Mouse (Mus musculus): ENCODE results near the gene Ctdspl. TPM values are rescaled to one million over a fixed set of nuclear protein-coding genes. Genes with fewer than 3 reads are reported as not detected.

The Ctdspl gene
- polyA plus RNA-seq, 1 experiment from 2014 or later, result 8.8 TPM

DNA sequence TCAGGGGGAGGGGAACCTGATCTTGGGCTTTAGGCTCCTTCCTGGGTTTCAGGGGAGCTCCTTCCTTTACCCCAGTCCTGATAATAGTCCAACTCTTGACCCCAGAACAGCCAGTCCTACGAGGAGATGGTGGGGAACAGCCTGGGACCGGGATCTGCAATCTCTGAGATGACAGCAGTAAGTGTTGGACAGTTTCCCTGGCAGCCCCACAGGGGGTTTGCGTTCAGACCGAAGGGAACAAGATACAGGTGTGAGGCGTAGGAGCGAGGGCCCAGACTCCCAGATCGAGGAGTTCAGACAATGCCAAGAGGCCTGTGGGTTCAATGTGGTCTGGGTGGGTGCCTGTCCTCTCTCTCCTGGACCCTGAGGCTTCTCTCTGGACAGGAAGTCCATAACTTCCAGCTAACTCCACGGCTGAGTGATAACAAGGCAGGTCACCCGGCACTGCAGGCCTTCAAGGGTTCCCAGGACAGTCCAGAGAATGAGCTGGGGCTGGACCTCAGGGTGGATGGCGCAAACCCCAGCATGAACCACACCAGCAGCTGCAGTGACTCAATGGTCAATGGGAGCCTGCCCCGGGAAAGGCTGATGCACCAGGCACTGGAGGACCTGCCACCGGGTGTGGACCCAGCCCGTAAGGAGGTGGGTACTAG is 144.0 kb downstream of the Ctdspl start:
- no peak overlapping the region for H3K27ac ChIP-seq (ENCODE audit: low read length)
- no peaks in the 10 kb centered on the region for H3K36me3 ChIP-seq (ENCODE audit: control insufficient read depth, insufficient read depth)
- no peak overlapping the region for H3K9ac ChIP-seq (replicated peaks; ENCODE audit: low read depth, low read length)
- H3K27me3 ChIP-seq (replicated peaks; ENCODE audit: control insufficient read depth, insufficient read depth, low read length), result no peaks in the 10 kb centered on the region
- no peak overlapping the region for H3K4me3 ChIP-seq (replicated peaks; ENCODE audit: low read length)
- H3K4me1 ChIP-seq (replicated peaks; ENCODE audit: control insufficient read depth, insufficient read depth, low read length), result no peaks in the 10 kb centered on the region
- no peaks in the 10 kb centered on the region for H3K9me3 ChIP-seq (ENCODE audit: control insufficient read depth, low read length)
- no peak overlapping the region for H3K4me2 ChIP-seq (ENCODE audit: low read length)
- WGBS, result 86% methylated on average over 13 of the region's 13 CpGs
- no peak for ATAC-seq

DNA sequence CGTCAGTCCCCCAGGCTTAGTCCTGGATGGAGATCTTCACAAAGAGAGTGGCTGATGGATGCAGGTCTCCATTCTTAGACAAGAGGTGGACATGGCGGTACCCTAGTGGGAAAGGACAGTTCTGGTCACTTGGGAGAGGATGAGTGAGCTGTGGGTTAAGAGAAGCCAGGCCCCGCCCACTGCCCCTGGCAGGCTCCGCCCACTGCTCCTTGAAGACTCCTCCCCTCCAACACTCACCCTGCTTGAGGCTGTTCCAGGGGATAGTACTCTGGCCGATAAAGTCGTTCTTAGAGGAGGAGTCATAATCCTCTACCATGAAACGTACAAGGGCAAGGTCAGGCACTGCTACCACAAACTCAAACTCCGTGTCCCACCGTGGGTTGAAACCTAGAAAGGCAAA is 145.5 kb downstream of the Ctdspl start:
- no peak overlapping the region for H3K9ac ChIP-seq (replicated peaks; ENCODE audit: low read depth, low read length)
- no peaks in the 10 kb centered on the region for H3K27me3 ChIP-seq (replicated peaks; ENCODE audit: control insufficient read depth, insufficient read depth, low read length)
- ATAC-seq, result no peak
- H3K9me3 ChIP-seq (ENCODE audit: control insufficient read depth, low read length), result no peaks in the 10 kb centered on the region
- H3K4me3 ChIP-seq (replicated peaks; ENCODE audit: low read length), result no peak overlapping the region
- WGBS, result 84% methylated on average over 9 of the region's 9 CpGs
- H3K27ac ChIP-seq (ENCODE audit: low read length), result no peak overlapping the region
- no peak overlapping the region for H3K4me2 ChIP-seq (ENCODE audit: low read length)
- no peaks in the 10 kb centered on the region for H3K36me3 ChIP-seq (ENCODE audit: control insufficient read depth, insufficient read depth)
- H3K4me1 ChIP-seq (replicated peaks; ENCODE audit: control insufficient read depth, insufficient read depth, low read length), result no peaks in the 10 kb centered on the region

DNA sequence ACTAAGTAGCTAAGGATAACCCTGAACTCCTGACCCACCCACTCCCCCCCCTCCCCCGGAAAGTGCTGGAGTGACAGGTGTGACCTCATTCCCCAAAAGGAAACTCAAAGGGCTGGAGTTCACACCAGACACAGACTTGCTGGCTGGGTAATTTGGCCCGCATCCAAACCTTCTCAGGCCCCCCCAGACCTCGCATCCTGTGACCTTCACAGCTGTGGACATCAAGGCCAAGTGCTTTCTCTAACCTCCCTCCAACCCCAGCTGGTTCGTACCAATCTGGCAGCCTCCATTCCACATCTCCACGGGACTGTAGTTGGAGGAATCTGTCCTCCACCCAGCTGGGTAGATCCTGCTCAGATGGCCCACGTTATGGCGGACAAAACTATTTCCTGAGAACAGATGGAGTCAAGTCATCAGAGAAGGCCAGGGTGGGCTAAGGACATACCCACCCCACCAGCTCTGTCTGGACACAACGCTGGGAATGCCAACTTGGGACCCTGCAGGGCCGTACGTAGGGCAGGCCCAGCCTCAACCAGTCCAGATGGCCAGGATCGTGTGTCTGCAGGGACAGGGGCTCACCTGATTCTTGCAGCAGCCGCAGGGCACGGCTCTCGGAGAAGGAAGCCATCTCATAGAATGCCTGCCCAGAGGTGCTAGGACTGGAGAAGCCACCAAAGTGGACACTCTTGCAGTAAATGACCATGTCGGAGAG is 147.1 kb downstream of the Ctdspl start:
- no peaks in the 10 kb centered on the region for H3K27me3 ChIP-seq (replicated peaks; ENCODE audit: control insufficient read depth, insufficient read depth, low read length)
- no peaks in the 10 kb centered on the region for H3K4me1 ChIP-seq (replicated peaks; ENCODE audit: control insufficient read depth, insufficient read depth, low read length)
- H3K27ac ChIP-seq (ENCODE audit: low read length), result no peak overlapping the region
- H3K9ac ChIP-seq (replicated peaks; ENCODE audit: low read depth, low read length), result no peak overlapping the region
- ATAC-seq, result no peak
- WGBS, result 83% methylated on average over 15 of the region's 15 CpGs
- no peak overlapping the region for H3K4me3 ChIP-seq (replicated peaks; ENCODE audit: low read length)
- H3K9me3 ChIP-seq (ENCODE audit: control insufficient read depth, low read length), result no peaks in the 10 kb centered on the region
- no peak overlapping the region for H3K4me2 ChIP-seq (ENCODE audit: low read length)
- H3K36me3 ChIP-seq (ENCODE audit: control insufficient read depth, insufficient read depth), result no peaks in the 10 kb centered on the region

DNA sequence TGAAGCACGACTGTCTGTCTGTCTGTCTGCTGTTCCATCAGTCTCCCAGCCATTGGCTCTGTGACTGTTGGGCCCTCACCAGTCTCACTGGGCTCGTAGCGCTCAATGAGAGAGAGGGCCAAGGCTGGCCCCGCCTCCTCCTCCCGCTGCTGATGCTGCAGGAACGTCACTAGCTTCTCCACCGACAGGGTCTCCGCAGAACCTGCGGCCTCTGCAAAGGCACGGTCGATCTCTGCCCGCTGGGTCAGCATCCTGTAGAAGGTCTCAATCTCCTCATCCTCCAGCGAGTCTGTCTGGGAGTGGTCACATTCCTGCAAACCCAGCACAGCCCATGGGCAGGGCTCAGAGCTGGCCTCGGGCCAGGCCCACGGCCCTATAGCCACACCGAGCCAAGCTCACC is 149.4 kb downstream of the Ctdspl start:
- no peaks in the 10 kb centered on the region for H3K36me3 ChIP-seq (ENCODE audit: control insufficient read depth, insufficient read depth)
- no peak overlapping the region for H3K4me3 ChIP-seq (replicated peaks; ENCODE audit: low read length)
- no peak overlapping the region for H3K4me2 ChIP-seq (ENCODE audit: low read length)
- no peaks in the 10 kb centered on the region for H3K4me1 ChIP-seq (replicated peaks; ENCODE audit: control insufficient read depth, insufficient read depth, low read length)
- 74% methylated on average over 16 of the region's 16 CpGs for WGBS
- no peaks in the 10 kb centered on the region for H3K9me3 ChIP-seq (ENCODE audit: control insufficient read depth, low read length)
- H3K9ac ChIP-seq (replicated peaks; ENCODE audit: low read depth, low read length), result no peak overlapping the region
- ATAC-seq, result no peak
- no peaks in the 10 kb centered on the region for H3K27me3 ChIP-seq (replicated peaks; ENCODE audit: control insufficient read depth, insufficient read depth, low read length)
- no peak overlapping the region for H3K27ac ChIP-seq (ENCODE audit: low read length)

DNA sequence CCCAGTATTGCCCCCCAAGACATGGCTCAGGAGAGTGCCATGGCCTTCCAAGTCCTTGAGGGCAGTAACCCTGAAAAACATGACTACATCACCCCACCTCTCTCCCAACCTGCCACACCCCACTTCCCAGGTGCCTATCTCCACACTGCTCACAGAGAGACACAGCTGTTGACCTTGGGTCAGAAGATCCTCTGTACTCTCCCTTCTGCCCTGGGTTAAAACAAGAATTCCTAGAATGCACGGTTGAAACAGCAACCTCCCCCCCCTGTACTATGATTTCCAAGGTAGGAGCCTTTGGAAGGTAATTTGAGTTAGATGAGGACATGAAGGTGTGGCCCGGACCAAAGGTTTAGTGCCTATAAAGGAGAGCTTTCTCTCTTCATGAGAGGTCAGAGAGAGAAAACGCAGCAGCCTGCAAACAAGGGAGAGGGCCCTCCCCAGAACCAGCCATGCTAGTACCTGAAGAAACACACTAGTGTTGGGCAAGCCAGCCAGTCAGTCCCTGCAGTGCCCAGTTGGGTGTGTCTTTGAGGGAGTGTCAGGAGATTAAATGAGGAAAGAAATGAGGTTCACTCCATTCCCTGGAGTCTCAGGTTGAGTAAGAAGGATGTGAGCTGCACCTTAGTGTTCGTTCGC is 153.9 kb downstream of the Ctdspl start:
- Histone ChIP-seq H3K4me3 (replicated peaks; ENCODE audit: low read length) (no peak overlapping the region), H3K27me3 (replicated peaks; ENCODE audit: control insufficient read depth, insufficient read depth, low read length) (no peaks in the 10 kb centered on the region), H3K36me3 (ENCODE audit: control insufficient read depth, insufficient read depth) (no peaks in the 10 kb centered on the region), H3K9me3 (ENCODE audit: control insufficient read depth, low read length) (no peaks in the 10 kb centered on the region), H3K9ac (replicated peaks; ENCODE audit: low read depth, low read length) (no peak overlapping the region), H3K27ac (ENCODE audit: low read length) (no peak overlapping the region), H3K4me1 (replicated peaks; ENCODE audit: control insufficient read depth, insufficient read depth, low read length) (peaks cover 8% of the 10 kb centered on the region), H3K4me2 (ENCODE audit: low read length) (no peak overlapping the region)
- ATAC-seq, result no peak
- 88% methylated on average over 5 of the region's 5 CpGs for WGBS

DNA sequence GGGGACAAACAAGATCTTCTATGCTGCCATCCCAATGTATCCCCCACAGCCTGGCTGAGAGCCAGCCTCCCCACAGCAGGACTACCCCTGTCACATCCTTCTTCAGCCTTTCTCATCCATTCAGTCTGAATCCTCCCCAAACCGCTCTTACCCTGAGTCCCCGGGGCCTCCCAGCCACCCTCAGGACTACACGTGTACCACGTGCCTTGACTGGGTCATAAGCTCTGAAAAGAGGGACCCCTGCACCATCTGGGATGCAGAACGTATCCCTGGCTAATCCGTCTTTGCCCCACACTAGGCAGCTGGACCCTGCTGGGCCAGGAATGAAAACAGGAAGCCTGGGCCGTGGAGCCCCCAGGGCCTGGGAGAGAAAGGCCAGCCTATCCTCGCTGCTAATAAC is 155.8 kb downstream of the Ctdspl start:
- Histone ChIP-seq H3K9ac (replicated peaks; ENCODE audit: low read depth, low read length) (peak overlapping the region; percentile 35; the same call in 1 of the 2 replicates), H3K4me1 (replicated peaks; ENCODE audit: control insufficient read depth, insufficient read depth, low read length) (peaks cover 10% of the 10 kb centered on the region), H3K27me3 (replicated peaks; ENCODE audit: control insufficient read depth, insufficient read depth, low read length) (no peaks in the 10 kb centered on the region), H3K27ac (ENCODE audit: low read length) (peak overlapping the region; percentile 19; the same call in 1 of the 2 replicates), H3K9me3 (ENCODE audit: control insufficient read depth, low read length) (no peaks in the 10 kb centered on the region), H3K4me3 (replicated peaks; ENCODE audit: low read length) (no peak overlapping the region), H3K36me3 (ENCODE audit: control insufficient read depth, insufficient read depth) (no peaks in the 10 kb centered on the region), H3K4me2 (ENCODE audit: low read length) (no peak overlapping the region)
- peak; percentile 74 for ATAC-seq
- WGBS, result 6% methylated on average over 8 of the region's 8 CpGs

DNA sequence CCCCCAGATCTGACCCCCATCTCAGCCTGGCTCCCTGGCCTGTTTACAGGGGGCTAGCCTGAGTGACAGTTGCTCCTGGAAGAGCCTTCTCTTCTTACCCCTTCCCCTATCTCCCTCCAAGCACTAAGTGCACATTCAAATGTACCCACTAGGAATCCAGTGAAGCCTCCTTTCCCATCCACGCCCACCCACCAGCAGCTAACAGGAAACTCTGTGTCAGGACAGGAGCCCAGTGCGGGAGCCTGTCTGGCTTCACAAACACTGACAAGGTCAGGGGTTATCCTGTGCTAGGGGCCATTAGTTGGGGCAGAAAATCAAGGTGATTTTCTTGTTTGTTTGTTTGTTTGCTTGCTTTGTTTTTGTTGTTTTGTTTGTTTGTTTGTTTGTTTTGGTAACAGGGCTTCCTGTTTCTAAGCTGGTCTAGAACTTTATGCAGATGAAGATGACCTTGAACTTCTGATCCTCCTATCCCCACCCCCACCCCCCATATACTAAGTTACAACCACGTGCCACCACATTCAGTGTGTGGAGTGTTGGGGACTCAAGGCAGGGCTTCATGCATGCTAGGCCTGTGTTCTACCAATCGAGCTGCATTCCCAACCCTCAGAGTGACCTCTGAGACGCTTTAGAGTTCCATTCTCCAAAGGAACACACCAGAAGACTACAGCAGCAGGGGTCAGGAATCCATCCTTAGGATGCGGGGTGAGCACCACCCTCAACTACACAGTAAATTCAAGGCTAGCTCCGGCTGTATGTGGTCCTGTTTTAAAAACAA is 156.6 kb downstream of the Ctdspl start:
- no peak overlapping the region; the same call in 1 of the 2 replicates for H3K9ac ChIP-seq (replicated peaks; ENCODE audit: low read depth, low read length)

DNA sequence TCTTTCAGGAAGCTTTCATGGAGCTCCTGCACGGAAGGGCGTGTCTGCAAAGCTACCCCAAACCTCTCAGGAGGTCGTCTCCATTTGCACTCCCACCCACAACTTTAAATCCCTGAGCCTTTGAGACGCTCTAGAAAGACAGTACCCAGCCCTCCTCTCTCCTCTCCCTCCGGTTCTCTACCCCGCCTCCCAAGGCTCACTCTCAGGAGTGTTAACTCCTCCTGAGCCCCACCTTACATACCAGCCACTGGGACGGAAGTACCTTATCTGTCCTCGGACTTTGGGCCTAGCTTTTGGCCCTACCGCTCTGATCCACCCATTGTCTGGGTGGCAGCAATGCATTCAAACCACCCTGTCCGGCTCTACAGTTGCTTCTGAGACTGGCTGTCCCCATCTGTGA is 157.7 kb downstream of the Ctdspl start:
- Histone ChIP-seq H3K9me3 (ENCODE audit: control insufficient read depth, low read length) (no peaks in the 10 kb centered on the region), H3K36me3 (ENCODE audit: control insufficient read depth, insufficient read depth) (no peaks in the 10 kb centered on the region), H3K4me2 (ENCODE audit: low read length) (no peak overlapping the region), H3K4me1 (replicated peaks; ENCODE audit: control insufficient read depth, insufficient read depth, low read length) (peaks cover 20% of the 10 kb centered on the region), H3K4me3 (replicated peaks; ENCODE audit: low read length) (no peak overlapping the region), H3K27ac (ENCODE audit: low read length) (no peak overlapping the region), H3K9ac (replicated peaks; ENCODE audit: low read depth, low read length) (no peak overlapping the region), H3K27me3 (replicated peaks; ENCODE audit: control insufficient read depth, insufficient read depth, low read length) (0 out of 2 replicates have a peak, but pooled peaks cover 2% of the 10 kb centered on the region)
- ATAC-seq, result no peak
- 88% methylated on average over 10 of the region's 10 CpGs for WGBS

More for the DNA sequence above, 156.6 kb downstream of the Ctdspl start:
- Histone ChIP-seq H3K27ac (ENCODE audit: low read length) (no peak overlapping the region), H3K4me1 (replicated peaks; ENCODE audit: control insufficient read depth, insufficient read depth, low read length) (peaks cover 11% of the 10 kb centered on the region), H3K27me3 (replicated peaks; ENCODE audit: control insufficient read depth, insufficient read depth, low read length) (no peaks in the 10 kb centered on the region), H3K4me3 (replicated peaks; ENCODE audit: low read length) (no peak overlapping the region), H3K9me3 (ENCODE audit: control insufficient read depth, low read length) (no peaks in the 10 kb centered on the region), H3K4me2 (ENCODE audit: low read length) (no peak overlapping the region), H3K36me3 (ENCODE audit: control insufficient read depth, insufficient read depth) (no peaks in the 10 kb centered on the region)
- no peak for ATAC-seq
- 67% methylated on average over 7 of the region's 7 CpGs for WGBS

DNA sequence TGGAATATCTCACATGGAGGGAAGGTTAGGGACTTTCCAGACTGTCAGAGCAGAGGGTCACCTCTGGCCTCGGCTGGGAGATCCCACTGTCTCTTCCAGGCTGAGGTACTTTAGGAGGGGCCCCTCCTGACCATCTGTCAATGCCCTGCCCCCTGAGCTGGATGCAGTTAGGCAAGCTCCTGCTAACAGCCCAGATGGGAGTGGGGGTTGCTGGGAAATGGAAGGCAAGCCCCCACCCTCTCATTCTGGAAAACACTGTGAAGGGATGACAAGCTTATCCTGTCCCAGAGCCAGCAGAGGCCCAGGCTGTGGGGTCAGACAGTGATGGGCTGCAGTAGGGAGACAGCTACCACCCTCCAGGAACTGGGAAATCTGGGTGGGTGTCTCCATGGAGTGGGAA is 160.2 kb downstream of the Ctdspl start:
- Histone ChIP-seq H3K4me3 (replicated peaks; ENCODE audit: low read length) (no peak overlapping the region), H3K4me1 (replicated peaks; ENCODE audit: control insufficient read depth, insufficient read depth, low read length) (peaks cover 25% of the 10 kb centered on the region), H3K9me3 (ENCODE audit: control insufficient read depth, low read length) (no peaks in the 10 kb centered on the region), H3K27ac (ENCODE audit: low read length) (no peak overlapping the region), H3K4me2 (ENCODE audit: low read length) (no peak overlapping the region), H3K9ac (replicated peaks; ENCODE audit: low read depth, low read length) (no peak overlapping the region), H3K27me3 (replicated peaks; ENCODE audit: control insufficient read depth, insufficient read depth, low read length) (0 out of 2 replicates have a peak, but pooled peaks cover 2% of the 10 kb centered on the region), H3K36me3 (ENCODE audit: control insufficient read depth, insufficient read depth) (no peaks in the 10 kb centered on the region)
- no peak for ATAC-seq
- 60% methylated on average over 1 of the region's 1 CpGs for WGBS
